Mouse (Mus musculus) limb, embryonic 11.5 days (tissue): ENCODE results near the gene Casp3. TPM values are rescaled to one million over a fixed set of nuclear protein-coding genes. Genes with fewer than 3 reads are reported as not detected.
A peak's percentile ranks its signal among the peaks of the same experiment; 100 is the strongest.

Experiments
- ATAC-seq: fragments of 200-750 bp; cut with Nextera tagmentation; 2 replicates; pipeline ENCODE4 v1.8.0; 2017; ENCODE audit warnings: low read depth; ENCODE audit not compliant: insufficient number of reproducible peaks, low FRiP score, low TSS enrichment
- DNase-seq: peaks from one replicate; pipeline ENCODE4 v3.0.0-alpha.2; 2015; ENCODE audit warnings: low spot score
- H3K27ac ChIP-seq: fragments of 300-500 bp; sonication (generic); replicated peaks from 2 replicates; pipeline ENCODE4 v1.5.1; 2014; ENCODE audit warnings: low read depth, mild to moderate bottlenecking, low read length
- H3K27me3 ChIP-seq: fragments of 300-500 bp; sonication (generic); 2 replicates; pipeline ENCODE4 v1.6.1; 2014; ENCODE audit warnings: mild to moderate bottlenecking, low read length, mixed read lengths; ENCODE audit not compliant: control insufficient read depth, insufficient read depth
- H3K36me3 ChIP-seq: fragments of 300-500 bp; sonication (generic); 2 replicates; pipeline ENCODE4 v1.6.1; 2014; ENCODE audit warnings: mild to moderate bottlenecking, low read length, moderate library complexity, mixed read lengths; ENCODE audit not compliant: control insufficient read depth, insufficient read depth
- H3K4me1 ChIP-seq: fragments of 300-500 bp; sonication (generic); 2 replicates; pipeline ENCODE4 v1.6.1; 2014; ENCODE audit warnings: low read length, mixed read lengths; ENCODE audit not compliant: control insufficient read depth, insufficient read depth
- H3K4me2 ChIP-seq: fragments of 300-500 bp; sonication (generic); 2 replicates; pipeline ENCODE4 v1.6.1; 2014; ENCODE audit warnings: low read depth, mild to moderate bottlenecking, moderate library complexity; ENCODE audit not compliant: severe bottlenecking
- H3K4me3 ChIP-seq: fragments of 300-500 bp; sonication (generic); 2 replicates; pipeline ENCODE4 v1.5.1; 2014; ENCODE audit warnings: low read depth, low read length
- H3K9ac ChIP-seq: fragments of 300-500 bp; sonication (generic); 2 replicates; pipeline ENCODE4 v1.6.1; 2014; ENCODE audit warnings: mild to moderate bottlenecking, low read length
- H3K9me3 ChIP-seq: fragments of 300-500 bp; sonication (generic); 2 replicates; pipeline ENCODE4 v1.6.1; 2016; ENCODE audit warnings: low read length; ENCODE audit not compliant: control insufficient read depth
- WGBS: fragments of 180-500 bp; shearing (Covaris S2); extraction: QIAGEN DNeasy Blood & Tissue Kit; methylation state at CpG from one replicate; pipeline ENCODE4 v1.1.7; 2014; 5-methylcytosine and 5-hydroxymethylcytosine counted together
- polyA plus RNA-seq: library from polyadenylated mRNA; unstranded; fragments of >200 nt; fragmentation: Nextera tagmentation; extraction: Ambion mirVana; gene quantifications from 2 replicates; pipeline ENCODE4 v1.2.1, GENCODE M21; 2014

The Casp3 gene
- polyA plus RNA-seq, 1 experiment from 2014 or later: 142 TPM

- ATAC-seq: no peak
- DNase-seq: no peak
- H3K27ac ChIP-seq: no peak overlapping the region
These were observed 3.7 kb upstream of the Casp3 start for GRCm38 (mm10) chr8:46613377-46613776.

GRCm38 (mm10) chr8:46615936-46616335 lies 1.2 kb upstream of the Casp3 start:
- Histone ChIP-seq H3K27me3 (no peaks in the 10 kb centered on the region), H3K4me2 (peak overlapping the region; percentile 56; the same call in 1 of the 2 replicates), H3K4me3 (no peak overlapping the region), H3K9ac (no peak overlapping the region), H3K27ac (no peak overlapping the region), H3K9me3 (no peaks in the 10 kb centered on the region), H3K4me1 (peaks cover 6% of the 10 kb centered on the region), H3K36me3 (no peaks in the 10 kb centered on the region)
- 57% methylated on average over 8 of the region's 8 CpGs for WGBS
- DNase-seq (no peak), ATAC-seq (no peak)

More at GRCm38 (mm10) chr8:46613377-46613776, 3.7 kb upstream of the Casp3 start:
- Histone ChIP-seq H3K9me3 (no peaks in the 10 kb centered on the region), H3K9ac (no peak overlapping the region), H3K27me3 (no peaks in the 10 kb centered on the region), H3K4me3 (no peak overlapping the region), H3K36me3 (peaks cover 2% of the 10 kb centered on the region; the same call in 1 of the 2 replicates), H3K4me2 (no peak overlapping the region), H3K4me1 (no peaks in the 10 kb centered on the region)
- WGBS: 16% methylated on average over 4 of the region's 4 CpGs

GRCm38 (mm10) chr8:46617690-46618620 lies 864 bp downstream of the Casp3 start:
- peak overlapping the region; percentile 76 for H3K4me3 ChIP-seq
- peaks cover 6% of the 10 kb centered on the region for H3K4me1 ChIP-seq
- H3K9ac ChIP-seq: peak overlapping the region; percentile 90
- H3K36me3 ChIP-seq: no peaks in the 10 kb centered on the region
- no peaks in the 10 kb centered on the region for H3K27me3 ChIP-seq
- WGBS: under 1% methylated on average over 38 of the region's 38 CpGs
- ATAC-seq (peak; percentile 42), DNase-seq (peak; percentile 38)
- H3K27ac ChIP-seq: peak overlapping the region; percentile 72
- H3K9me3 ChIP-seq: no peaks in the 10 kb centered on the region
- peak overlapping the region; percentile 56 for H3K4me2 ChIP-seq

GRCm38 (mm10) chr8:46618639-46619320 lies 1.7 kb downstream of the Casp3 start:
- Histone ChIP-seq H3K27me3 (no peaks in the 10 kb centered on the region), H3K27ac (no peak overlapping the region), H3K4me3 (peak overlapping the region; percentile 76), H3K36me3 (no peaks in the 10 kb centered on the region), H3K4me2 (peak overlapping the region; percentile 56), H3K9ac (peak overlapping the region; percentile 90), H3K9me3 (no peaks in the 10 kb centered on the region), H3K4me1 (peaks cover 6% of the 10 kb centered on the region)
- DNase-seq (no peak), ATAC-seq (no peak)
- 2% methylated on average over 10 of the region's 10 CpGs for WGBS

- WGBS: 92% methylated on average over 9 of the region's 9 CpGs
- Histone ChIP-seq H3K4me1 (peaks cover 8% of the 10 kb centered on the region), H3K36me3 (no peaks in the 10 kb centered on the region), H3K9me3 (no peaks in the 10 kb centered on the region), H3K9ac (no peak overlapping the region), H3K27me3 (no peaks in the 10 kb centered on the region), H3K4me2 (no peak overlapping the region), H3K4me3 (no peak overlapping the region), H3K27ac (no peak overlapping the region)
- DNase-seq: no peak
- ATAC-seq: no peak
These were observed 5.6 kb downstream of the Casp3 start for GRCm38 (mm10) chr8:46622446-46623270.

- WGBS: 40% methylated on average over 1 of the region's 1 CpGs
- 0 out of 2 replicates have a peak, but pooled peaks cover 2% of the 10 kb centered on the region for H3K4me1 ChIP-seq
- no peak overlapping the region for H3K4me3 ChIP-seq
- H3K4me2 ChIP-seq: no peak overlapping the region
- H3K27me3 ChIP-seq: no peaks in the 10 kb centered on the region
- H3K36me3 ChIP-seq: no peaks in the 10 kb centered on the region; the same call in 1 of the 2 replicates
- no peak for DNase-seq
- H3K9me3 ChIP-seq: no peaks in the 10 kb centered on the region
- no peak overlapping the region for H3K27ac ChIP-seq
- no peak for ATAC-seq
- H3K9ac ChIP-seq: no peak overlapping the region
These were observed 8.1 kb downstream of the Casp3 start for GRCm38 (mm10) chr8:46625166-46625565.

GRCm38 (mm10) chr8:46626642-46627041 lies 9.6 kb downstream of the Casp3 start:
- H3K4me2 ChIP-seq: no peak overlapping the region
- H3K36me3 ChIP-seq: peaks cover 2% of the 10 kb centered on the region; the same call in 1 of the 2 replicates
- 93% methylated on average over 5 of the region's 5 CpGs for WGBS

GRCm38 (mm10) chr8:46627881-46628280 lies 10.8 kb downstream of the Casp3 start:
- ATAC-seq (no peak), DNase-seq (no peak)
- H3K9me3 ChIP-seq: no peaks in the 10 kb centered on the region
- H3K4me3 ChIP-seq: no peak overlapping the region
- WGBS: 59% methylated on average over 7 of the region's 7 CpGs
- no peak overlapping the region for H3K27ac ChIP-seq
- no peak overlapping the region for H3K9ac ChIP-seq
- 0 out of 2 replicates have a peak, but pooled peaks cover 2% of the 10 kb centered on the region for H3K4me1 ChIP-seq
- peaks cover 2% of the 10 kb centered on the region; the same call in 1 of the 2 replicates for H3K36me3 ChIP-seq
- no peak overlapping the region for H3K4me2 ChIP-seq
- H3K27me3 ChIP-seq: no peaks in the 10 kb centered on the region

More at GRCm38 (mm10) chr8:46626642-46627041, 9.6 kb downstream of the Casp3 start:
- Histone ChIP-seq H3K9ac (no peak overlapping the region), H3K4me1 (0 out of 2 replicates have a peak, but pooled peaks cover 2% of the 10 kb centered on the region), H3K27ac (no peak overlapping the region), H3K4me3 (no peak overlapping the region), H3K27me3 (no peaks in the 10 kb centered on the region), H3K9me3 (no peaks in the 10 kb centered on the region)
- DNase-seq (no peak), ATAC-seq (no peak)
